Mouse (Mus musculus) urinary bladder, adult 18-20 months (tissue): ENCODE measurements around the gene Rgs12.
A peak's percentile ranks its signal among the peaks of the same experiment; 100 is the strongest.

Experiments used
- DNase-seq, 2 experiments: peaks; one replicate each; pipeline ENCODE4 v3.0.0; 2022; ENCODE audit warnings: low spot score in 2 of 2, mixed read lengths in 2 of 2

The Rgs12 gene

DNA sequence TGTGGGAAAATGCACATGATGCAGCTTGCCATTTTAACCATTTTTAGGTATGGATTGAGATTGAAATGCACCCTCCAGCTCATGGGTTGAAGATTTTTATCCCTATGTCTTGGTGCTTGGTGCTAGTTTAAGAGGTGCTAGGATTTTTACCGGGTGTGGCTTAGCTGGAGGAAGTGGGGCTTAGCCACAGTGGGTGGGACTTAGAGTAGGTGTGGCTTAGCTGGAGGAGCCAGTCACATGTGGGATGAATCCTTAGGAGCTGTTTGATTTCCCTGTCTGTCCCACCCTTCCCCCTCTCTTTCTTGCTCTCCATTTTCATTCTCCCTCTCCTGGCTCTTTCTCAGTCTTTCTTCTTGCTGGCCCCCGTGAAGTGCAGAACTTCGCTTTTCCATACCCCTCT is 32.5 kb downstream of the Rgs12 start:
- DNase-seq: no peak

- no peak for DNase-seq
Observed at GRCm38 (mm10) chr5:34984933-34985332, 35.7 kb downstream of the Rgs12 start.

DNA sequence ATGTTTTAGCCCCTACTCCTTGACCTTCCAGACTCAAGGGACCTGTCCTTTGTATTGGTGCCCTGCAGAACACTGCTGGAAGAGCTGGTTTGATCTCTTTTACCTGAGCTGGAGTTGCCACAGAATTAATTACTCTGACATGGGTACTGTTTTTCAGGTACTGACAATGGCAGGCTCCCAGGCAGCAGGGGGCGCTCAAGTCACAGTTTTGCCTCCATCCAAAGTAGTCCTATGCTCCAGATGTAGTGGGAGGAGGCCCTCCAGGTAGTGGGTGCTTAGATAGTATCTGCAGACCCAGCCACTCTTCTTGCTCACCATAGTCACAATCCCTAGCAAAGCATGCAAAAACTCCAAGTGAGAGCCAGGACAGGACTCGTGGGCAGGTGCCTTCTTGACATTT is 36.6 kb downstream of the Rgs12 start:
- peak; percentile 67 to 82 for DNase-seq

GRCm38 (mm10) chr5:34987396-34987795 is 38.2 kb downstream of the Rgs12 start:
- no peak for DNase-seq

DNA sequence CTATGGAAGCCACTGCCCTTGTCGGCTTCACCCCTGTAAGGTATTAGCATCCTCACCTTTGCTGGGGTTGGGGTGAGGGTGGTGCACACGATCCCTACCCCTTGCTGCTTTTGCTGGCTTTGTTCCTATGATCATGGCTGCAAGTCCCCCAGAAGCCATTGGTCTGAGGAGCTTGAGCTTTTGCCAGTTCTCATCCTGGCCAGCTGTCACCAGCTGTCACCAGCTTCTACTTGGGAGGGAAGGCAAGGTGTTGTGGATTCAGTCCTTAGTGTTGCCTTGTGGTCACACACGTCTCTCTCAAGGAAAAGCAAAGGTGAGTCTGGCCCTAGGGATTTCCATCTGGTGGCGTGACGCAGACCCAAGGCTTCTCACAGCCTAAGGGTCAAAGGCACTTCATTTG is 39.4 kb downstream of the Rgs12 start:
- DNase-seq: no peak

- DNase-seq: peak in 1 of 2 experiments; percentile 28
Observed at GRCm38 (mm10) chr5:34989321-34989772, 40.1 kb downstream of the Rgs12 start.

GRCm38 (mm10) chr5:34998754-34999153 is 49.5 kb downstream of the Rgs12 start:
- DNase-seq: peak in 1 of 2 experiments; percentile 46

- DNase-seq: peak; percentile 54 to 69
Observed at GRCm38 (mm10) chr5:34999281-34999680, 50.0 kb downstream of the Rgs12 start.

GRCm38 (mm10) chr5:35000323-35000722 is 51.1 kb downstream of the Rgs12 start:
- DNase-seq: no peak

- DNase-seq: no peak
Observed at GRCm38 (mm10) chr5:35001144-35001543, 51.9 kb downstream of the Rgs12 start.

DNA sequence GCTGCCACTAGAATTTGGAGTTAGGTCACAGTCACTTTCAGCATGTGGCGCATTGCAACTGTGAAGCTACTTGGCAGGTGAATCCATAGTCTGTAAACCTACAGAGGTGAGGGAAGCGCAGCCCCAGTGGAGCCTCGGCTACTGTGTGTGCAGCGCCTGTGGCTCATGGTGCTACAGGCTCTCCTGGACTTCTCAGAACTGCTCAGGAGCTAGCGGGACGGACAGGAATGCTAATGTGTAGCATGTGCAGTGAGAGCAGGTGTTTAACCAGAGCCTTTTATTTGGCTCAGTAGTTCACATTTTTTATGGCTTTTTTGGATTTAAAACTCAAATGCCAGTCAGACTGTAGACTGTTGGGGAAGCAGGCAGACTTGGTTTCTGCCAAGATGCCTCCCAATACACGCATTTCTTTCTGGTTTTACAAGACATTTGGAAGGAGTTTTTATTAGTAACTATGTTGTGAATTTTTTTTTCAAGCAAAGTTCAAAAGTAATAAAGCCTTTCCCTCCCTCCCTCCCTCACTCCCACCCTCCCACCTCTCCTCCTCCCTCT is 54.4 kb downstream of the Rgs12 start:
- DNase-seq: no peak

DNA sequence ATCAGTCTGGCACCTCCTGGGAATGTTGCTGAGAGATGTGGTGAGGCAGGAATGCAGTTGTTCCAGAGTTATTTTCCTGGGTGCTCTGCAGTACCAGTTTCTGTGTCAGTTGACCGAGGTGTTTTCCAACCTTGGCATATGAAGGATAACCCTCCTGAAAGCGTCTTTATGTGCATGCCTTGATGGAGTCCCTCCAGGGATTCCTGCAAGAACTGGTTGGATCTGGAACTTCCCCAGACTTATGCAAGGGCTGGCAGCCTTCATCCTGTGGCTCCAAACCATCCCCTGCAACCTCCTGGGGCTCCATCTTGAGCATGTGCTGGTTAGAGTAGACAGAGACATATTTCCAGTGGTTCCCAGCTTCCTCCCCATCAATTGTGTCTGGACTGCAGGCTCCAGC is 55.5 kb downstream of the Rgs12 start:
- no peak for DNase-seq

DNA sequence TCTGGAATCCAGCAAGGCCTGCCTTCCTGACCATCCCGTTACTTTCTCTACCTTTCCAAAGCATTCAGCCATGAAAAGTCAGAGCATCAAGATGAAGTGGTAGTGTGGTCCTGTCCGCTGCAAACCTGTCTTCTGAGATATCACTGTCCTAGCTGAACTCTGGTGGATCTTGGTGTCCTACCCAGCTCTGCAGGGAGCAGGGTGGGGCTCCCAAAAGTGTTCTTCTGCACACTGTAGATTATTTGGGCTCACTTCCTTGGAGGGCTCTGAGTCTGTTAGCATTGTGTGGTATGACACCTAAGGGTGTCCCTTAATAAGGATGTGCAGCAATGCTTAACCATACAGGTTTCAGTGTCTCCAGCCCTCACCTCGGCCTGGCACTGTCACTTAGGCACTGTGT is 56.4 kb downstream of the Rgs12 start:
- no peak for DNase-seq

- DNase-seq: no peak
Observed at GRCm38 (mm10) chr5:35006599-35006998, 57.4 kb downstream of the Rgs12 start.

GRCm38 (mm10) chr5:35009163-35009562 is 59.9 kb downstream of the Rgs12 start:
- no peak for DNase-seq

GRCm38 (mm10) chr5:35010656-35011055 is 61.4 kb downstream of the Rgs12 start:
- no peak for DNase-seq

DNA sequence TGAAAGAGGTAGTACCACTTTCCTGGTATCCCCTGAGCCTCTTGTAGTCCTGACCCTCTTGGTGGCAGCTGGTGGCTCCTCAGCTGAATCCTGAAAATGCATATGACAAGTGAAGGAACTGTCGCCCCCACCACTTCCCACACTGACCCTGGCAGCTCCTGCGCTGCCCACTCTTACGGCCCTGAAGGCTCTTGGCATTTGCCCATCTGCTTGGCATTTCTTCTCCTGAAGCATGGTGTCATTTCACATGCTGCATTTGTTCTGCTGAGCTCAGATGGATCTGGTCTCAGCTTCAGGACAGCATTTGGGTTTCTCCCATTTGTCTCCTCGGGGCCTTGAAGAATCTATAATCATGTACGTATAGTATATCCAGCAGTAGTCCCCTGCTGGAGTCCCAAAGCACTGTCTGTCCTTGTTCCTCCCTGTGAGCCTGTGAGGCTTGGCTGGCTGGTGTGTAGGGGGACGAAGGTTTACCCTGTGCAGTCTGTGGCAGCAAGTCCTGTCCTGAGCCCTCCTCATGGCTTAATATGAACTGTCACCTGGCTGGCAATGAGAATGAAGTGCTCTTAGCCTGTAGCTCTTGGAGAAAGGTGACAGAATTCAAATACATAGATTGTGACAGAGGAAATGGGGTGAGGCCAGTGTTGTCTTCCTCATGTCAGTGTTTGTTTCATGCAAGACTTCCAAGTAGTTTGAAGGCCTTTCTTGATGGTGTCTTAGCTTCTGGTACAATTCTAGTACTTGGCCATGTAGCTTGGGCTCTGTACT is 62.1 kb downstream of the Rgs12 start:
- DNase-seq: no peak

GRCm38 (mm10) chr5:35014036-35014435 is 64.8 kb downstream of the Rgs12 start:
- no peak for DNase-seq

- no peak for DNase-seq
Observed at GRCm38 (mm10) chr5:35019673-35020300, 70.5 kb downstream of the Rgs12 start.

DNA sequence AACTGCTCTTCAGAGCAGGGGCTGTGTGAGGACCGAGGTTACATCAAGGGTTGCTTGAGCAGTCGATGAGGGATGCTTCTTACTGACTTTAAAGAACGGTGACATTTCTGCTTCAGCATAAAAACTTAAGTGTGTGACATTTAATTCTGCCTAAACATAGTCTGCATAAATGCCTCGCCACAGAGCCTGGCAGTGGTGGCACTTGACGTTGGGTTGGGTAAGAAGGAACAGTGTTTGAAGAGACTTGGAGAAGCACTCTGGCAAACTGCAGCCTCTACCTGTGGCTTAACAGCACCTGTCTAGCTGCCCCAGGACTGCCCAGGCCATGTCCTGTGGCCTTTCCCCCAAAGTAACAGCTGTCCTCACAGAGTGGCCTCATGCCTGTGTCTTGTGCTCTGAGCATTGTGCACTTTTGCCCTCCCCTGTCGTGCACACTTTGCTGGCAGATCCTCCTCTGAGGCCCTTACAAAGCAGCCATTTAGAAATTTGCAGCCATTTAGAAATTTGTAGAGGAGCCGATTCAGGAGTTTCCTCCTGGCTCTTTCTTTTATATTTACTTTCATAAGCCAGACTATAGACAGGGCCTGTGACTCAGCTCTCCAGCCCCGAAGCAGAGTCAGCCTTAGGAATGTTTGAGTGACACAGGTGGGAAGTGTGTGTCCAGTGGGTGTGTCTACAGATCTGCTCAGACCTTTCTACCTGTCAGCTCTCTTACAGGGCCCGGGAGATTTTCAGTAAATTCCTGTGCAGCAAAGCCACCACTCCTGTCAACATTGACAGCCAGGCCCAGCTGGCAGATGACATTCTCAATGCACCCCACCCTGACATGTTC is 71.4 kb downstream of the Rgs12 start:
- no peak for DNase-seq

GRCm38 (mm10) chr5:35024975-35025374 is 75.7 kb downstream of the Rgs12 start:
- peak; percentile 65 to 71 for DNase-seq

- DNase-seq: no peak
Observed at GRCm38 (mm10) chr5:35029303-35029702, 80.1 kb downstream of the Rgs12 start.
